Mouse (Mus musculus) B cell, adult 2 months (primary cell): ENCODE measurements around the gene Ndufaf3.
"Not testable (repeated sequence)": the region's sequence is repeated elsewhere in the genome, so short reads cannot be mapped to it uniquely, and the experiment has no call there.

Source experiments
- DNase-seq, 2 experiments: peaks; one replicate each; pipeline ENCODE4 v3.0.0; 2022

Ndufaf3 gene

GRCm38 (mm10) chr9:108566815-108567776, at the start of gene Ndufaf3:
TSS of gene Ndufaf3 (minus strand) at chr9:108567434.
- DNase-seq: peak; percentile 98 to 99

GRCm38 (mm10) chr9:108611488-108611887, 44.3 kb upstream of the Ndufaf3 start:
- no peak for DNase-seq

GRCm38 (mm10) chr9:108608889-108609288, 41.7 kb upstream of the Ndufaf3 start:
- DNase-seq: no peak

GRCm38 (mm10) chr9:108607929-108608328, 40.7 kb upstream of the Ndufaf3 start:
- DNase-seq: not testable (repeated sequence)

DNA sequence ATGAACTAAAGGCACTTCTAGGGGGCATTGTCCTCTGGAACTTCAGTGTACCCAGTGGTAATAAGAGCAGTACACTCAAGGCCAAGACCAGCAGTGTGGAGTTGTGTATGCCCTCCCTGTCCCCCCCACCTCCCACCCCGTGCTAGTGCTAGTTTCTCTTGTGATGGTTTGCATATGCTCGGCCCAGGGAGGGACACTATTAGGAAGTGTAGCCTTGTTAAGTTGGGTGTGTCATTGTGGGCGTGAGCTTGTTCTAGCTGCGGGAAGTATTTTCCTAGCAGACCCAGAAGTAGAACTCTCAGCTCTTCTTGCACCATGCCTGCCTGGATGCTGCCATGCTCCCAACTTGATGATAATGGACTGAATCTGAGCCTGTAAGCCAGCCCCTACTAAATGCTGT, 34.8 kb upstream of the Ndufaf3 start:
- no peak for DNase-seq

- DNase-seq: no peak
Measured at GRCm38 (mm10) chr9:108600011-108600410, 32.8 kb upstream of the Ndufaf3 start.

DNA sequence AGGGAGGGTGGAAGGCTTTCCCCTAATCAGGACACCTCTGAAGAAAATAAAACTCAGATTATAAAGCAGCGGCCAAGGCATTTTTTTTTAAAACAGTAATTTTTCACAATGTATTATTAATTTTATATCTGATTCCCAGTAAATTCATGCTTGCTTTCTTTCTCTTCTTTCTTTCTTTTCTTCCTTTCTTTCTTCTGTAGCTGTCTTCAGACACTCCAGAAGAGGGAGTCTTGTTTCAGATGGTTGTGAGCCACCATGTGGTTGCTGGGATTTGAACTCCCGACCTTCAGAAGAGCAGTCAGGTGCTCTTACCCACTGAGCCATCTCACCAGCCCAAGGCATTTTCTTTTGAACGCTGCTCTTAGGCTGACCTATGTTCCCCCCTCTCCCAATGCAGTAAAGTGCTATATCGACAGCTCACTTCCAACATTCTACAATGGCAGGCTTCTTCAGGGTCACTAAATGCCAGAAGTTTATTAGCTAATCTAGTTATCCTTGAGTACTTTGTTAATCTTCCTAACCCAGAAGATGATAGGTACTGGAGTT, 31.9 kb upstream of the Ndufaf3 start:
- DNase-seq: no peak

GRCm38 (mm10) chr9:108596998-108597764, 29.9 kb upstream of the Ndufaf3 start, which contains the start of gene P4htm:
TSS of gene P4htm (minus strand) at chr9:108597667.
- peak; percentile 65 to 72 for DNase-seq

GRCm38 (mm10) chr9:108594354-108594753, 27.1 kb upstream of the Ndufaf3 start:
- no peak for DNase-seq

DNA sequence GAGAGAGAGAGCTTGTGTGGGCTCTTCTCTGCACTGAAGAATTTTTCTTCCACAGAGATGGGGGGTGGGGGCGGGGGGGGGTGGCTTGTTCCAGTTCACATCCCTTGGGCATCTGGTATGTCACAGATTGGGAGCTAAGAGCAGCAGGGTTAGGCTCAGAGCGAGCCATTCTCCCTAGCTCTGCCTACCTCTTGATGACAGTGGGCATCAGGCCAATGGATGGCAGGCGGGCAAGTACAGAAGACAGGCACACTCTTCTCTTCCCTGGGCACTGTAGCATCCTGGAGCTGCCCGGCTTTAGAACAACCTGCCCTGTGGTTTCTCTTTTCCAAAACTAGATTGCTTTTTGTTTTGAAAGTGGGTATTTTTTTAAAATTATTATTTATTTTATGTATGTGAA, 24.2 kb upstream of the Ndufaf3 start:
- no peak for DNase-seq

- DNase-seq: no peak
Measured at GRCm38 (mm10) chr9:108589229-108589628, 22.0 kb upstream of the Ndufaf3 start.

DNA sequence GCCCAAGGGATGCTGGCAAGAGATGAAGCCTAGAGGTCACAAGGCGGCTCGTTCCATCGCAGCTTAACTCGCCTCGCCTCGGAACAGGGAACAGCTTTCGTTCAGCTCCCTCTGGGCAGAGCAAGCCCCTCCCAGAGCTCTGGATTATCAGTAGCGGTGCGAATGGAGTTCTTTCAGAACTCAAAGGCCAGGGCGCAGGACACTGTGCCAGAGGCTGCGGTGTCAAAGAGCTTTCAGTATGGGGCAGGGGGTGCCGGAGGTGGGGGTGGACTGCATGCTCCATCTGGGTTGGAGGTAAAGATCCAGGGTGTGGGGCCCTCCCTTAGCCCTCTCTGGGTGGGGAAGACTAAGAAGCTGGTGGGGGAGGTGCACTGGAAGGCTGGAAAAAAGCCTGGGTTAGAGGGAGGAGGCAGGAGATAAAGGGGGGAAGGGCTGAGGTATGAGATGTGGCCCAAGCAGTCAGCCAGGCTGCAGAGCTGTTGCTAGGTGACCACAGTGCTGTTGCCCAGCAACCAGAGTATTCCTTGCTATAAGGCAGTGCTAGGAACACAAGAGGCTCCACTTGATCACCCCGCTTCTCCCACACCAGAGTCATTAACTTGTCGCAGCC, 20.4 kb upstream of the Ndufaf3 start:
- no peak for DNase-seq

DNA sequence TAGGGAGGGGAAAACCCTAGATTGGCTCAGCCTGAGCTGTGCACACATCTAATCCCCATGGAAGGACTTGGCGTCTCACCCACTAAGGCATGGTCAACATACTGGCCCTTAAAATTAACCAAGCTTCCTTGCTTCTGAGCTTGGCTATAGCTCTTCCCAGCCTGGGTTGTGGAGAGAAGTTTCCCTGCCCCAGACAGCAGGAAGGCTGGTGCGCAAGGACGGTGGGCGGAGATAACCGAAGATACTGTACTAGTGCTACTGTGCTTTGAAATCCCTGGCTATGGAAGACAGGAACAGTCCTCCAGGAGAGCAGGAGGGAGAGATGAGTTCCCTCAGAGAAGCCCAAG, 12.1 kb upstream of the Ndufaf3 start:
- no peak for DNase-seq

- peak; percentile 86 to 88 for DNase-seq
Measured at GRCm38 (mm10) chr9:108578545-108579343, 11.5 kb upstream of the Ndufaf3 start, which contains the start of gene Wdr6. TSS of gene Wdr6 (minus strand) at chr9:108578739.

DNA sequence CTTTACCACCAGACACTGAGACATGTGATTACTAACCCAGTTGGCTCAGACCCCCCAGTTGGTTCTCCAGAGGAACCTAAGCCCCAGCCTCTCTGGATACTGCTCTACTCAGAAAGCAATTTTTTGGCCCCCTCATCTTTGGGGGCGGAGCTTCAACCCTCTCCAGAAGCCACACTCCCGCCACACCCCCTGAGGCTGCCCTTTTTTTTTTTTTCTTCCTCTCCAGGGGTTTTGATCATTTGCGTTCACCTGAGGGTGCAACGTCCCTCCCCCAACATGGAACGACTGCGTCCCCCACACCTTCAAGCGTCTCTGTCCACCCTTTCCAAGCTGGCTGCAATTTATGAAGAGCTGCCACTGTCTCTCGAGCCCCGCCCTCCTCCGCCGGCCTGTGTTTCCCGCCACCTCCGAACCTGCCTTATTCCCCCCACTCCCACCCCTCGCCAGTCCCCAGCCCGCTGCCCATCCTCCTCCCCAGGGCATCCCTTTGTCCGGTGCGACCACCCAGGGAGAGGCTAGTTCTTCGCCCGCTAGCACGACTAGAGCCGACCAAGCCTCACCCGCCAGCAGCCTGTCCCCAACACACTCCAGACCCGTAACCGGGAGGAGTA, 10.8 kb upstream of the Ndufaf3 start:
- DNase-seq: peak; percentile 50 to 53

GRCm38 (mm10) chr9:108577025-108577424, 9.8 kb upstream of the Ndufaf3 start:
- no peak for DNase-seq

DNA sequence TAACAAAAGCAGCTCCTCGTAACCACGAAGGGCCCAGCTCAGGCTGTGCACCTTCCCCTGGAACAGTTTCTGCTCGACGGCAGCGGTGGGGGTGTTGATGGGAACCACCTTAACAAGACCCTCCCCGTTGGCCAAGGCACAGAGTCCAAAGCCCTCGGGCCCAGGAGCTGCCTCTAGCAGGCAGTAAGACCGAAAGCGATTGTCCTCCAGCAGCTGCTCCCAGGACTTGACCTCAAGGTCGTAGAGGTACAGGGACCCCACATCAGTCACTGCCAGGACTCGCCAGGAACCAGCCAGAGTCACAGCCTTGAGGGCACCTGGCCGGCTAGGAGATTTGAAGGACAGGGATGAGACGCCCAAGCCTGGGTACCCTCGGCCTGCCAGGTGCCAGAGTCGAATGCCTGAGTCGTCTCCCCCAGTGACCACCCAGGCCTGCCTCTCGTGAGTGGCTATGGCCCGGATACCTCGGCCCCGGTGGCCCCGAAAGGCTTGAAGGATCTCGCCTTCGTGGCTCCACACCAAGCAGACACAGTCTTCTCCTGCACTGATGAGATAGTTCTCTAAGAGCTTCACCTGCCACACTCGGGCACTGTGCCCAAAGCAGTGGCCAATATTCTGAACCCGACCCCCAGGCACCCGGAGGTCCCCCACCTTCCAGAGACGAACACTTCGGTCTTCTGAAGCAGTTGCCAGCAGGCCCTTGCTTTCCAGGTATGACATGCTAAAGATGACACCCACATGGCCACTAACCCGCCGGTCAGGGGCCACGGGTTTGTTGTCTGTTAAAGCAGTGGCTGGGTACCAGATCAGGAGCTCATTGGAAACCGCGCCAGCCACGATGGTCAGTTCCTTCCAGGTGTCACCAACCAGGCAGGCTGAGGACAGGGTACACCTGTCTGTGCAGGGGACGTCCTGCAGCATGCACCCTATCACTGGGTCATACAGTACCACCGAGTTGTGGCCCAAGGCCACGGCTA, 8.4 kb upstream of the Ndufaf3 start:
- DNase-seq: no peak

DNA sequence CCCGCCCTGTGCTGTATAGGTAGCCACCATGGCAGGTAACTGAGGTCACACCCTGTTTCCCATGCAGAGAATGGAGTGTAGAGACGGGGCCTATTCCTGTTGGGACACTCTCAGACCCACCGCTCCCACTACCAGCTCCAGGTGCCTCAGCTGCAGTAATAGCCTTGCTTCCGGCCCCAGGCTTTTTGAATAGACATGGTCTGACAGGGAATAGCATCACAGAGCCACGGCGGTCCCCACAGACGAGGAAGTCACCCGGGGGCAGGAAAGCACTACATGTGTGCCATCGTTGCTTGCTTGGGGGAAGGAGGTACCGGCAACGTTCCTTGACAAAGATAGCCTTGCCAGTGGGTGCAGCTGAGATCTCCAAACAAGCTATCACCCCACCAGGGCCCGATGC, 7.7 kb upstream of the Ndufaf3 start:
- DNase-seq: no peak

DNA sequence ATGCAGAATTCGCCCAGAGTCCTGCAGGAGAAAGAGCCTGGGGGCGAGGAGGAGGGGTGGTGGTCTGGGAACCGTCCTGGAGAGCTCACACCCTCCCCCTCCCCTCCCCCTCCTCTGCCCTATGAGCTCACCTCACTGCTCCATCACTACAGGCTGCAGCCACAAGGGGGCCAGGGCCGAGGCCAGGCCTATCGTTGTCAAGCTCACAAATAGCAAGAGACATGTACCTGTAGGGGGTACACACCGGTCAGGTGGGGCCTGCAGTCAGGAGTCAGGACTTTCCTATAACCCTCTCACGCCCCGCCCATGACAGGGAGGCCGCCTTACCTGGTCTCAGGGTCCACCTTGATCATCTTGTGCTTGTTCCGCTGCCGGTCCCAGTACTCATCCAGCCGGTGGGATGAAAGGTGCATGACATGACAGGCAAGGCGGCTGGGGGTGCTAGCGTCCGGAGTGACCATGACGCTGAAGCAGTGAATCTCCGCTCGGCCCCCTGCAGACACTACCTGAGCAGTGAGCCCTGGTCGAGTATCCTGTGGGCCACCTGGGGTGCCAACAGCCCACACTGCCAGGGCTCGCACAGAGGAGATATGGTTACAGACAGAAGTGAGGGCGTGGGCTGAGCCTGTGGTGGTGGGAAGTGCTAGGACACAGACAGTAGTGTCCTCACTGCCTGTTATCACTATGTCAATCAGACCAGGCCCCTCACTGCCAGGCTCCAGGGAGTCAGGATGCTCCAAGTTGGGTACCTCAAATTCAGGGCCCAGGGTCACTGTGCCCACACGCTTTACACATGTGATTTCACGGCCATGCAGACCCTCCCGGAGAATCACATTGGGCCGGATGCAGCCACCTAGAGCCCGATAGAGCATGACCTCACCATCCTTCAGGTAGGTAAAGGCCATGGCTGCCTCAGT, 6.8 kb upstream of the Ndufaf3 start:
- DNase-seq: peak; percentile 75 to 78
